Mouse (Mus musculus) heart, postnatal 0 days (tissue): Measurements from ENCODE around the gene Tmem63c.

ENCODE experiments used
- CTCF ChIP-seq: IDR thresholded peaks from 2 replicates; pipeline ENCODE4 v1.5.1; 2016; ENCODE audit warnings: antibody characterized with exemption, control low read depth, low read depth
- EP300 ChIP-seq: IDR thresholded peaks from 2 replicates; pipeline ENCODE4 v1.6.1; 2016; ENCODE audit warnings: antibody characterized with exemption, low read depth

GRCm38 (mm10) chr12:87100331-87100730 lies 79.2 kb downstream of the Tmem63c start:
- TF ChIP-seq CTCF = no peak
- no peak for TF ChIP-seq EP300
